Mouse (Mus musculus) testis, adult 2 months (tissue): ENCODE results near the gene Oas1f. TPM values are rescaled to one million over a fixed set of nuclear protein-coding genes. Genes with fewer than 3 reads are reported as not detected.
"Not testable (repeated sequence)": the region's sequence is repeated elsewhere in the genome, so short reads cannot be mapped to it uniquely, and the experiment has no call there.

Source experiments
- H3K27ac ChIP-seq: fragments of 200-500 bp; 2 replicates; pipeline ENCODE4 v1.5.1; 2012; ENCODE audit warnings: low read depth, low read length; ENCODE audit not compliant: control insufficient read depth, insufficient read depth
- H3K27me3 ChIP-seq: fragments of 200-500 bp; 2 replicates; pipeline ENCODE4 v1.6.1; 2012; ENCODE audit warnings: mild to moderate bottlenecking, low read length, moderate library complexity; ENCODE audit not compliant: control insufficient read depth, insufficient read depth
- H3K36me3 ChIP-seq: fragments of 200-500 bp; 2 replicates; pipeline ENCODE4 v1.6.1; 2012; ENCODE audit warnings: mild to moderate bottlenecking, low read length; ENCODE audit not compliant: control insufficient read depth, insufficient read depth
- H3K4me1 ChIP-seq: fragments of 200-500 bp; 2 replicates; pipeline ENCODE4 v1.6.1; 2012; ENCODE audit warnings: low read length; ENCODE audit not compliant: control insufficient read depth, insufficient read depth
- H3K4me3 ChIP-seq: fragments of 200-500 bp; 2 replicates; pipeline ENCODE4 v1.5.1; 2012; ENCODE audit warnings: low read depth, mild to moderate bottlenecking, low read length, moderate library complexity, mixed read lengths; ENCODE audit not compliant: control insufficient read depth
- CTCF ChIP-seq: fragments of 200-500 bp; IDR thresholded peaks from 2 replicates; pipeline ENCODE4 v1.5.1; 2012; ENCODE audit warnings: low read depth, mild to moderate bottlenecking, inconsistent platforms, low read length, moderate library complexity; ENCODE audit not compliant: control insufficient read depth, insufficient read depth, insufficient replicate concordance
- POLR2A ChIP-seq: fragments of 200-500 bp; IDR thresholded peaks from 2 replicates; pipeline ENCODE4 v1.6.1; 2012; ENCODE audit warnings: low read depth, mild to moderate bottlenecking, inconsistent platforms, low read length, moderate library complexity; ENCODE audit not compliant: control insufficient read depth
- polyA plus RNA-seq: library from polyadenylated mRNA; depleted of rRNA; stranded (reverse); fragments of >200 nt; gene quantifications from 2 replicates; pipeline ENCODE4 v1.2.3, GENCODE M21; 2012

Oas1f gene
- polyA plus RNA-seq, 1 experiment = not detected

DNA sequence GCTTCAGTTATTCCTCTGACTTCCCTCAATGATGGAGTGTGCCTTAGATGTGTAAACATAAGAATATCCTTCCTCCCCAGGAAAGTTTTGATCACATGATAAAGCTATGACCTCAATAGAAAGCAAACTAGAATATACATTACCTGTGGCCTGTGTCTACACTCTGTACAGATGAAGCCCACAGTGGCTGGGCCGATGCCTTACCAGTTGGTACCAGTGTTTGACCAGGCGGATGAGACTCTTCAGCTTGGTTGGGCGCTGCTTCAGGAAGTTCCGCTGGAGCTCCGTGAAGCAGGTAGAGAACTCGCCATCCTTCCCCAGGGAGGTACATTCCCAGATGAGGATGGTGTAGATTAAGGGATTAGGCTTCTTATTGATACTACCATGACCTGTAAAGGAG lies 34.5 kb downstream of the Oas1f start:
- not testable (repeated sequence) for H3K36me3 ChIP-seq, H3K4me1 ChIP-seq, H3K4me3 ChIP-seq, H3K27ac ChIP-seq, H3K27me3 ChIP-seq

DNA sequence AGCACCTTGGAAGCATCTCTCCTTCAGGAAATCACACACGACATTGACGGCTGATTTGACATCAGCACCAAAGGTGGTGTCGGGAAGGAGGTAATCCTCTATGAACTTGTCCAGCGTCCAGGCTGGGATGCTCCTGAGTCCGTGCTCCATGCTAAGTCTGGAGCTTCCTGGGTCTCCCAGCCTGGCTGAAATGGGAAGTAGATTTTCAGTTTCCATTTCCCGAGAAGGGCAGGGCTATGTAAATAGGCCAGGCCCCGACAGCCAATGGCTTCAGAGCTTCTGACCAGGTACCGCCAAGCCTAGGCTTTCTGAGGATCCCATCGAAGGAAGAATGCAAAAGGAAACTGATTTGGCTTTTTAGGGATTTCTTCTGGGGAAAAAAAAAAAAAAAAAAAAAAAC lies 40.2 kb downstream of the Oas1f start, which contains the start of gene Oas1g:
TSS of gene Oas1g (minus strand) at position 201 of the 400 bp plus-strand sequence.
- not testable (repeated sequence) for H3K36me3 ChIP-seq, H3K27ac ChIP-seq, H3K4me1 ChIP-seq, H3K4me3 ChIP-seq, H3K27me3 ChIP-seq

DNA sequence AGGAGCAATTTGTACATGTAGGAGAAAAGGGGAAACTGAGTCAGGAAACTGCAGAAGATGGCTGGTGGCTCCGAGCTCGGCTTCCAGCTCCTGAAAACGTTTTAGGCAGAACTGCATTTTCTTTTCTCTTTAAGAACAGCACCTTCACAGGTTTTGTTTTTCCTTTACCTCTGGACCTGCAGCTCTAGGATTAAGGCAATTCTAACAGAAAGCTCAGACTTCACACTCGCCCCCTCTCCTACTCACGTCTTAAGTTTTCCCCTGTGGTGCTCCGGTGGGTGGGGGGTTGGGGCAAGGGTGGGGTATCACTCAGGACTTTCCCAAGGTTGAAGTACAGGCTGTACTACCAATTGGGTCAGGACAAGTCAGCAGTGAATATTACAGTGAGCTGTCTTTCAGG lies 40.7 kb downstream of the Oas1f start:
- no peaks in the 10 kb centered on the region for H3K27me3 ChIP-seq
- H3K27ac ChIP-seq = no peak overlapping the region
- no peaks in the 10 kb centered on the region for H3K36me3 ChIP-seq
- TF ChIP-seq POLR2A (no peak), CTCF (no peak)
- no peak overlapping the region for H3K4me3 ChIP-seq
- H3K4me1 ChIP-seq = no peaks in the 10 kb centered on the region

DNA sequence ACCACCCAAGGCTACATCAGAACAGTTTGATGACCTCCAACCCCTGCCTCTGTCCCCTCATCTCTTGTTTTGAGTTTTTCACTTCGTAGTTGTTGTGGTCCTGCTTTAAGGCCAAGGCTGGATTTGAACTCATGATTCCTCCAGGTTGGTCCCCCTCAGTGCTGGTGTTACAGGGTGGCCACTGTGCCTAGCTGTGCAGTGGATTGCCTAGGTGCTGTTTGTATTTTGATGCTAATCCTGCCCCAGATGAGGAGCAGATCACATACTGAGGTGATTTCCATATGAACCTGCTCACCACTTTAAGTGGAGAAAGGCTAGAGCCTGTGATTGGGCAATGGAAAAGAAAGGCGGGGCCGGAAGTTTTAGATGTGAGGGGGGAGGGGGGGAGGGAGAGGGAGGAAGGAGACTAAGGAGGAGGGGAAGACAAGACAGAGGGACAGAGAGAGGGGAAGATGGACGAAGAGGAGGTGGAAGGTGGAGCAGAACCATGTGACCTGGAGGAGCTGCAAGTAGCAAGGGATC lies 41.2 kb downstream of the Oas1f start:
- not testable (repeated sequence) for H3K4me1 ChIP-seq

DNA sequence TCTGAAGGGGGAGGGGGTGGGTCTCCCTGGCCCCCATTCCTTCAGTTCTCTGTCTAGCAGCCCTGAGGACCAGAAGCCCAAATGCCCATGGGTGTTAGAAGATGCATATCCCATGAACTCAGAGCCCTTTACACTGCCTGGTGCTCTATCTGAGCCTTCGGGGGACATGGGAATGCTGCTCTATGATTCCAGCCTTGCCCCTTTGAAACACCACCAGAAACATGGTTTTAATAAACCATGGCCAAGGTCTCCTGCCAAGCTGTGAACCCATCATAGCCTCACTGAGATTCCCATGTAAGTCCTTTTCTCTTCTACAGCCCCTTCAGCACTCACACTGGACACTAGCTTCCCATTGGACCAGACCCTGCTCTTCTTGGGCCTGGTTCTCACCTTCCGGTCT lies 42.9 kb downstream of the Oas1f start:
- TF ChIP-seq POLR2A (no peak), CTCF (no peak)
- H3K4me1 ChIP-seq = no peaks in the 10 kb centered on the region
- no peak overlapping the region for H3K4me3 ChIP-seq
- H3K27me3 ChIP-seq = no peaks in the 10 kb centered on the region
- H3K27ac ChIP-seq = no peak overlapping the region
- H3K36me3 ChIP-seq = no peaks in the 10 kb centered on the region

More for the DNA sequence above, 41.2 kb downstream of the Oas1f start:
- not testable (repeated sequence) for H3K4me3 ChIP-seq, H3K27me3 ChIP-seq, H3K36me3 ChIP-seq, H3K27ac ChIP-seq

DNA sequence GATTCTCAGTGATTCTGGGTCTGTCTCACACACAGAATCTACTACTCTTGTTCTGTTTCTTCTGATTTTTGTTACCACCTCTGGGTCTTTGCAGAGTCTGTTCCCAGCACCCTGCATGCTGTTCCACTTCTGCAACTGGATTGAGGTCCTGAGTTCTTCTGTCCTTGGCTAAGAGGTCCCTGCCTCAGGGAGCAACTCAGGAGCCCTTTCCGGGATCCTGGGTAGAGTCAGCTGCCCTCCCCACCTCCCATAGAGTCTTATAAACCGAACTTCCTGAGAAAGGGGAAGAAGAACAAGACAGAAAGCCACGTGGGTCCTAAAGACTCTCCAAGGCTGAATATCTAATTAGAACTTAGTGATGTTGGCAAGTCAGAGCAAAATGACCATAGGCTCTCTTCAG lies 43.8 kb downstream of the Oas1f start:
- no peaks in the 10 kb centered on the region for H3K36me3 ChIP-seq
- H3K4me1 ChIP-seq = no peaks in the 10 kb centered on the region
- no peak overlapping the region for H3K27ac ChIP-seq
- TF ChIP-seq POLR2A = no peak
- no peak for TF ChIP-seq CTCF
- no peak overlapping the region for H3K4me3 ChIP-seq
- no peaks in the 10 kb centered on the region for H3K27me3 ChIP-seq

DNA sequence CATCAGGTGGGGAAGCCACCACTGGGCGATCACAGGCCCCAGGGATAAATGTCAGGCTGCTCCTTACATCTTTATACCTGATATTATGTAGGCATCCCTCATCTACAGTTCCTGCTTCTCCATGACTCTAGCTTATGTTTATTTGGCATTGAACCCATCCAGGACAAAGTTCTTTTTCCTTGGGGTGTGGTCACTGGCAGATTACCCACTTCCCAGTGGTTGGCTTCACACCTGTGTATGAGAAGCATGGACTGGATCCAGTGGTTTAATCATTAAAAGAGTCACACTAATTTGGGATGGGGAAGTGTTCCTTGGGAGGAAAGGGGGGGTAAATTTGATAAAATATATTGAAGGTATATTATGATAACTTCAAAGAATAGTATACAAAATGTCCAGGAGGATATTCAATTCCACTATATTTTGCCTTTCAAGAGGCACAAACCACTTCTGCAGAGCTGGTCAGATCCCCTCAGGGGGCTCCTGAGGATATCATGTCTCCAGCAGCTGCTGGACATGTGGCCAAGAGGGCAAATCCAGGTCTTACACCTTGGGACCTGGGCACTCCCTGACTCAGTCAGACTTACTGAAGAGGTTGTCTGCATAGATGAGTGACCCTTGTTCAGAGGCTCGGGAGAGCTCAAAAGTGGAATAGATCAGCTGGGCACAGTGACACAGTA lies 44.5 kb downstream of the Oas1f start:
- H3K36me3 ChIP-seq, H3K4me1 ChIP-seq, H3K27ac ChIP-seq, H3K27me3 ChIP-seq, H3K4me3 ChIP-seq: not testable (repeated sequence)

DNA sequence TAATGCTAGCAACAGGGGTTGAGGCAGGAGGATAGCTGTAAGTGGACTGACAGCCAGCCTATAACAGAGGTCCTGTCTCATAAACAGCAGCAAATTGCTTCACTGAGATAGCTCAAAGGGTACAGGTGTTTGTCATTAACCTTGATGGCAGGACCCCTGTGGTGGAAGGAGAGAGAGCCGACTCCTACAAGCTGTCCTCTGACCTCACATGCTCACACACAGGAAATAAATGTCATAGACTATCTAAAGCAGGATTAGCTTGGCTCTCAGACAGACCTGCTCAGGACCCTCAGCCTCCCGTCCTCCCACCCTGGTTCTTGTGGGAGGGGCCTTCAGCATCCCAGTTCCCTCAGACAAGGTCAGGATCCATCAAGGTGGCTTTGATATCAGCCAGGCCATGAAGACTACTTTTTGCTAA lies 45.1 kb downstream of the Oas1f start:
- H3K4me3 ChIP-seq = no peak overlapping the region
- no peaks in the 10 kb centered on the region for H3K27me3 ChIP-seq
- no peaks in the 10 kb centered on the region for H3K4me1 ChIP-seq
- H3K36me3 ChIP-seq = no peaks in the 10 kb centered on the region
- TF ChIP-seq CTCF (no peak), POLR2A (no peak)
- H3K27ac ChIP-seq = no peak overlapping the region

DNA sequence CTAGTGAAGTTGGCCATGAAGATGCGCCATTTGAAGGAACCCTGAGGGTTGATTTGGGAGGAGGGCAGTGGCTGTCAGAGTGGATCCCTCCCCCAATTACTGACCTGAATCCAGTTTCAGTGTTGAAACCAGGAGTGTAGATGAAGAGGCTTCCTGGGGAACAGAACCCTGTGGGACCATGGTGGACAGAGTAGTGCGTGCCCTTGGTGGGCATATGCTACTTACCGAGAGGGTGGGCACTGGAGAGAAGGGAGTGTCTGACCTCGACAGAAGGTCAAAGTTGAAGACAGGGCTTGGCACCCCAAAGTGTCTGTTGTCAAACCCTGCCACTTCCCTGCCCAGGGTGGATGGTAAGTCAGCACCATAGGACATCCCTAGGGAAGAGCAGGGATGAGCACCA lies 46.7 kb downstream of the Oas1f start:
- H3K36me3 ChIP-seq, H3K27me3 ChIP-seq, H3K27ac ChIP-seq, H3K4me1 ChIP-seq, H3K4me3 ChIP-seq: not testable (repeated sequence)

DNA sequence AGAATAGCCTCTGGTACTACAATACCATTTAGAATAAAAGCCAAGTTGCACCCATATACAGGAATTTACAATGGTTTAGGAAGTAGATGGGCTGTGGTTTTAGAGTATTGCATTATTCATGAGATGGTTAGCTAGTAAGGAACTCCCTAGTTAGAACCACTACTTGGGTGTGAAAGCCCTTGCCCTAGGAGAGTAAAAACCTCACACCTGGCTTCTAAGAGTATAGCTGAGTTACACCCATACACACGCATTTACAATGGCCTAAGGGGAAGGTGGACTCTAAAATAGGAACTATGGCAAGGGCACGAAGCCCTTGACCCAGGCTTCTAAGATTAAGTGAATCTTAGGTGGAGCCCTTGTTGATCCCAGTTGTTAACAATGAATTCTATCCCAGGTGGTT lies 47.5 kb downstream of the Oas1f start:
- H3K4me1 ChIP-seq, H3K27me3 ChIP-seq, H3K4me3 ChIP-seq, H3K36me3 ChIP-seq, H3K27ac ChIP-seq: not testable (repeated sequence)
